Mouse (Mus musculus): ENCODE measurements at regions not wholly inside any gene's neighbourhood (a gene's known extent, or its start where the extent isn't known, plus 50 kb on each side); places are given as distances from the start of the nearest gene placed in this dataset.

DNA sequence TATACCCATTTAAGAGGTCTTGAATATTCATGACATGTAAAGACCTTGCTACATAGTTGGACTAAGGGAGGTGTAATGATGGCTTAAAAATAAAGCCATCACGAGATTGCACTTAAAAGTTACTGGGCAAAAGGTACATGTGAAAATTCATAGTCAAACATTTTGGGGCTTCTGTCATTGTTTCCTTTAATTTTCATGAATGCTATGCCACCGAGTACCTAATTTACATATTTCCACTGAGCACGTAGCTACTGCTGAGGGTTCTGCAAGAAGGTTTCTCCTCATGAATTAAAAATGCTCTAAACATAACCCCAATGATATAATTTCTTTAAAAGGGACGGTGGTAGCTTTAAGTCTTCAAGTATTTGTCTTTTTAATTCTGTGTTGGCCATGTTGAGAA is 800.4 kb downstream of the Ets1 start:
- Histone ChIP-seq H3K4me3 (replicated peaks; ENCODE audit: low read length) (no peak overlapping the region), H3K27ac (ENCODE audit: low read length) (no peak overlapping the region), H3K9ac (ENCODE audit: low read length) (no peak overlapping the region), H3K9me3 (replicated peaks; ENCODE audit: control insufficient read depth, low read length) (no peaks in the 10 kb centered on the region), H3K4me1 (ENCODE audit: control insufficient read depth, insufficient read depth, low read length) (no peaks in the 10 kb centered on the region), H3K4me2 (ENCODE audit: low read depth, low read length) (no peak overlapping the region), H3K27me3 (ENCODE audit: control insufficient read depth, insufficient read depth, low read length) (no peaks in the 10 kb centered on the region), H3K36me3 (ENCODE audit: control insufficient read depth, insufficient read depth, low read length) (no peaks in the 10 kb centered on the region)
- ATAC-seq (ENCODE audit: insufficient read depth, low FRiP score) = no peak
- 78% methylated on average over 4 of the region's 4 CpGs for WGBS

DNA sequence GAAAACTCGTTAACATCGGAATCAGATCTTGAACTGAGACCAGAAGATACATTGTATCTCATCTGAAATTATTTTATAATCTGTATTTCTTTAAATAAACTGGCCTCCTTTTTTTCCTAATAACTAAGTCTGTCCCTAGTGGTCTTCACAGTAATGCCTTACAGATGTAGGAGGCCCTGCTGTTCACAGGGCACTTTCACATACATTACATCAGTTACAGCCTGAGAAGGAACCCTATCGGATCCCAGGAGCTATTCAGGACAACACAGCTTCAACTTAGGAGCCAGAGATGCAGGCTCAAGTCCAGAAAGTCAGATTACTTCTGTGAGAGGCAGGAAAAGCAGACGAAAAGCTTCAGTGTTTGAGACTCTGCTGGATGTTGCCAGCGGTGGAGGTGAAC is 806.2 kb downstream of the Ets1 start:
- Histone ChIP-seq H3K4me3 (replicated peaks; ENCODE audit: low read length) (no peak overlapping the region), H3K27ac (ENCODE audit: low read length) (no peak overlapping the region), H3K9me3 (replicated peaks; ENCODE audit: control insufficient read depth, low read length) (no peaks in the 10 kb centered on the region), H3K36me3 (ENCODE audit: control insufficient read depth, insufficient read depth, low read length) (no peaks in the 10 kb centered on the region), H3K27me3 (ENCODE audit: control insufficient read depth, insufficient read depth, low read length) (no peaks in the 10 kb centered on the region), H3K4me1 (ENCODE audit: control insufficient read depth, insufficient read depth, low read length) (no peaks in the 10 kb centered on the region), H3K9ac (ENCODE audit: low read length) (no peak overlapping the region), H3K4me2 (ENCODE audit: low read depth, low read length) (no peak overlapping the region)
- WGBS = 76% methylated on average over 5 of the region's 5 CpGs
- no peak for ATAC-seq (ENCODE audit: insufficient read depth, low FRiP score)

GRCm38 (mm10) chr9:33445902-33446301 is 809.9 kb downstream of the Ets1 start:
- H3K27ac ChIP-seq (ENCODE audit: low read length) = no peak overlapping the region
- H3K9ac ChIP-seq (ENCODE audit: low read length) = no peak overlapping the region
- H3K4me1 ChIP-seq (ENCODE audit: control insufficient read depth, insufficient read depth, low read length) = no peaks in the 10 kb centered on the region
- 63% methylated on average over 1 of the region's 1 CpGs for WGBS
- ATAC-seq (ENCODE audit: insufficient read depth, low FRiP score) = no peak
- H3K9me3 ChIP-seq (replicated peaks; ENCODE audit: control insufficient read depth, low read length) = no peaks in the 10 kb centered on the region
- no peak overlapping the region for H3K4me2 ChIP-seq (ENCODE audit: low read depth, low read length)
- no peaks in the 10 kb centered on the region for H3K27me3 ChIP-seq (ENCODE audit: control insufficient read depth, insufficient read depth, low read length)
- no peak overlapping the region for H3K4me3 ChIP-seq (replicated peaks; ENCODE audit: low read length)
- H3K36me3 ChIP-seq (ENCODE audit: control insufficient read depth, insufficient read depth, low read length) = no peaks in the 10 kb centered on the region

- no peaks in the 10 kb centered on the region for H3K9me3 ChIP-seq (replicated peaks; ENCODE audit: control insufficient read depth, low read length)
- no peak for ATAC-seq (ENCODE audit: insufficient read depth, low FRiP score)
- H3K9ac ChIP-seq (ENCODE audit: low read length) = no peak overlapping the region
- WGBS = 67% methylated on average over 2 of the region's 2 CpGs
- H3K4me2 ChIP-seq (ENCODE audit: low read depth, low read length) = no peak overlapping the region
- no peak overlapping the region for H3K4me3 ChIP-seq (replicated peaks; ENCODE audit: low read length)
- H3K27ac ChIP-seq (ENCODE audit: low read length) = no peak overlapping the region
- no peaks in the 10 kb centered on the region for H3K4me1 ChIP-seq (ENCODE audit: control insufficient read depth, insufficient read depth, low read length)
- no peaks in the 10 kb centered on the region for H3K27me3 ChIP-seq (ENCODE audit: control insufficient read depth, insufficient read depth, low read length)
- no peaks in the 10 kb centered on the region for H3K36me3 ChIP-seq (ENCODE audit: control insufficient read depth, insufficient read depth, low read length)
These were observed 839.1 kb downstream of the Ets1 start for GRCm38 (mm10) chr9:33475106-33475505.

DNA sequence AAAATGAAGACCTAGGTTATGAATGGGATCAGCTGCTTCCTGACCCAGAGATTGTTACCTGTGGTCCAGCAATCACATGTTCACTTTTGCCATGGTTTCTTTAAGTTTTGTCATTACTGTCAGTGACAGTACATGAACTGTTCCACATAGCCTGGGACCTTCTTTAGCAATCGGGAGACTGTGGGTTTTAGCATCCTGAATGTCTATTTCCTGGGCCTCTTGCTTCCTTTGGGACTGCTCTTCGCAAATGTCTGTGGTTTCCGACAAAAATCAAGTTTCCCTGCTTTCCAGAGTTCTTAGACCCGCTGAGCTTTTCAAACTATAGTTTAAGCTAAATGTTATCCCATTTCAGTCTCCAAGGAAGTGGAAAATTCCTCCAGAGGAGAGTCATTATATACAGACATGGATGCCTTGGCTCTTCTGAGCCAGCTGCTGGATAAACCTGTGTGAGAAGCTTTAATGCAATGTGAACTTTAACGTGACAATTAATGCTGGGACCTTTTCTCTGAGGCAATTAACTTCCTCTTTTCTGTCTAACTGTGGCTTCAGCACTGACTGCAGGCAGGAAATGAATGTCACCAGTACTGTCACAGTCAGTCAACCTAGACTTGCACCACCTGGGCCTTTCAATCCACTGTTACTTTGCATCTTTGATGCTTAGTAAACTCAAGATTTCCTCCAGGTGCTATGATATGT is 847.0 kb downstream of the Ets1 start:
- no peak for ATAC-seq (ENCODE audit: insufficient read depth, low FRiP score)
- no peaks in the 10 kb centered on the region for H3K27me3 ChIP-seq (ENCODE audit: control insufficient read depth, insufficient read depth, low read length)
- H3K4me2 ChIP-seq (ENCODE audit: low read depth, low read length) = no peak overlapping the region
- 48% methylated on average over 5 of the region's 5 CpGs for WGBS
- H3K27ac ChIP-seq (ENCODE audit: low read length) = no peak overlapping the region
- no peaks in the 10 kb centered on the region for H3K4me1 ChIP-seq (ENCODE audit: control insufficient read depth, insufficient read depth, low read length)
- H3K36me3 ChIP-seq (ENCODE audit: control insufficient read depth, insufficient read depth, low read length) = no peaks in the 10 kb centered on the region
- no peak overlapping the region for H3K9ac ChIP-seq (ENCODE audit: low read length)
- H3K4me3 ChIP-seq (replicated peaks; ENCODE audit: low read length) = no peak overlapping the region
- no peaks in the 10 kb centered on the region for H3K9me3 ChIP-seq (replicated peaks; ENCODE audit: control insufficient read depth, low read length)

DNA sequence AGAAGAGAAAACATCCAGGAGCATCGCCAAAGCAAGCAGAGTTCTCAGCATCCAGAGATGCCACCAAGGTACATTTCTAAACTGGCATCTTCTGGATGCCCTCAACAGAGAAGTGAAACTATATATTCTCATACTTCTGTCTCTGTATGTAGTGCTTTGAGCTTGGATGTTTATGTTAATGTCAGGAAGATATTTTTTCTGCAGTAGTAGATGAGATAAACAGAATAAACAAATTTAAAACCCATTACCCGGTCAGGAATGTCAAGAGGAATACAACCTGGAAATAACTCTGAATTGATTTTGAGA is 847.5 kb downstream of the Ets1 start:
- H3K27me3 ChIP-seq (ENCODE audit: control insufficient read depth, insufficient read depth, low read length) = no peaks in the 10 kb centered on the region
- H3K4me2 ChIP-seq (ENCODE audit: low read depth, low read length) = no peak overlapping the region
- H3K27ac ChIP-seq (ENCODE audit: low read length) = no peak overlapping the region
- H3K9ac ChIP-seq (ENCODE audit: low read length) = no peak overlapping the region
- H3K4me3 ChIP-seq (replicated peaks; ENCODE audit: low read length) = no peak overlapping the region
- 58% methylated on average over 2 of the region's 2 CpGs for WGBS
- no peak for ATAC-seq (ENCODE audit: insufficient read depth, low FRiP score)
- H3K9me3 ChIP-seq (replicated peaks; ENCODE audit: control insufficient read depth, low read length) = no peaks in the 10 kb centered on the region
- no peaks in the 10 kb centered on the region for H3K4me1 ChIP-seq (ENCODE audit: control insufficient read depth, insufficient read depth, low read length)
- H3K36me3 ChIP-seq (ENCODE audit: control insufficient read depth, insufficient read depth, low read length) = no peaks in the 10 kb centered on the region

DNA sequence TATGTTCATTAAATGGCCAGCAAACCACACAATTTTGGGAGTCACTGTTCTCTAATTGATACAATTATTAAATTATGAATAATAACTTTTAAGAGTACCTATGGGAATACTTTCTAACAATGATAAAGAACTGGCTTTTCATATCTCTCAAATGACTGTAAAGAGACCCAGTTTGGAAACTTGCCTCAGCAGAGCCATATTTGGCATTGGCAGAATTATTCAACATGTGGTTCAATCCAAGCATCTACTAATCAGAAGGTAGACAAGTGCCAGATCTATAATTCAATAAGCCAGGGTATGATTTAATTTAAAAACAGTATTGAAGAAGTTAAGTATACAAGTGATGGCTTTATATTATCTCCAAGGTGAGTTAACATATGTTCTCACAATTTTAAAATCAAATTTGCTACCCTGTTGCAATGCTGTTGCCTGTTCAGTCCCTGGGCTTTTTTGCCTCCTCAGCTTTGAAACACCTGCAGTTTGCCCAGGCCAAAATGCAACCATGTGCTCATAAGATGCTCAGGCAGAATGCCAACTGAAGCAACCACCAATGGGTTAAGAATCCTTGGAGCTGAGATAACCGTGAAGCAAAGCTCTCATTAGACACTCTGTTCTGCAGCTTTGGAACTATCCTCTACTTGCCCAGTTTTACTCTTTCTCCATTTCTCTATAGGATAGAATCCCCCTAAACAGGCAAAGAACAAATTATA is 897.2 kb downstream of the Ets1 start:
- H3K27ac ChIP-seq (ENCODE audit: low read length) = no peak overlapping the region
- no peaks in the 10 kb centered on the region for H3K36me3 ChIP-seq (ENCODE audit: control insufficient read depth, insufficient read depth, low read length)
- H3K4me3 ChIP-seq (replicated peaks; ENCODE audit: low read length) = no peak overlapping the region
- H3K4me1 ChIP-seq (ENCODE audit: control insufficient read depth, insufficient read depth, low read length) = no peaks in the 10 kb centered on the region
- H3K9ac ChIP-seq (ENCODE audit: low read length) = no peak overlapping the region
- H3K9me3 ChIP-seq (replicated peaks; ENCODE audit: control insufficient read depth, low read length) = no peaks in the 10 kb centered on the region
- H3K27me3 ChIP-seq (ENCODE audit: control insufficient read depth, insufficient read depth, low read length) = no peaks in the 10 kb centered on the region
- H3K4me2 ChIP-seq (ENCODE audit: low read depth, low read length) = no peak overlapping the region
- 63% methylated on average over 1 of the region's 1 CpGs for WGBS
- no peak for ATAC-seq (ENCODE audit: insufficient read depth, low FRiP score)

DNA sequence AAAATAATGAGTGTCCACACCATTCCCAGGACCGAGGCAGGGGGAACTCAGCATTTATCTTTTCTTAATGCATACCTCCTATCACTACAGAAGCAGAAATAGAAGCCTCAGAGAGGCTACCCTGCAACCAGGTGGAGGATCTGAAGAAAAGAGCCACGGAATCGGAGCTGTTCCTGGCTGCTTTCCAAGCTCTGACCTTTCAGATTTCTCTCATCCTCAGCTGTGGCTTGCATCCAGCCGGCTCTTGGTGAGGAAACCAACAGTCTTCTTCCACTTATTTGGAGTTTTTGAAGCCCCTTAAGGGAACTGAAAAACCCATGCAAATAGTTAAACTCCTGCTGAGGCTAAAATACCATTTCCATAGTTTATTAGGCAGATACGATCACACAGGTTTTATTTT is 907.3 kb downstream of the Ets1 start:
- Histone ChIP-seq H3K36me3 (ENCODE audit: control insufficient read depth, insufficient read depth, low read length) (no peaks in the 10 kb centered on the region), H3K4me1 (ENCODE audit: control insufficient read depth, insufficient read depth, low read length) (no peaks in the 10 kb centered on the region), H3K27me3 (ENCODE audit: control insufficient read depth, insufficient read depth, low read length) (no peaks in the 10 kb centered on the region), H3K4me2 (ENCODE audit: low read depth, low read length) (no peak overlapping the region), H3K27ac (ENCODE audit: low read length) (no peak overlapping the region), H3K9ac (ENCODE audit: low read length) (no peak overlapping the region), H3K4me3 (replicated peaks; ENCODE audit: low read length) (no peak overlapping the region), H3K9me3 (replicated peaks; ENCODE audit: control insufficient read depth, low read length) (no peaks in the 10 kb centered on the region)
- WGBS = 34% methylated on average over 5 of the region's 5 CpGs
- ATAC-seq (ENCODE audit: insufficient read depth, low FRiP score) = no peak

GRCm38 (mm10) chr9:33546126-33546737 is 910.2 kb downstream of the Ets1 start:
- no peak overlapping the region for H3K4me3 ChIP-seq (replicated peaks; ENCODE audit: low read length)
- no peak; the same call in 1 of the 2 replicates for ATAC-seq (ENCODE audit: insufficient read depth, low FRiP score)
- no peaks in the 10 kb centered on the region for H3K36me3 ChIP-seq (ENCODE audit: control insufficient read depth, insufficient read depth, low read length)
- no peaks in the 10 kb centered on the region for H3K27me3 ChIP-seq (ENCODE audit: control insufficient read depth, insufficient read depth, low read length)
- no peaks in the 10 kb centered on the region for H3K9me3 ChIP-seq (replicated peaks; ENCODE audit: control insufficient read depth, low read length)
- no peak overlapping the region for H3K4me2 ChIP-seq (ENCODE audit: low read depth, low read length)
- no peaks in the 10 kb centered on the region for H3K4me1 ChIP-seq (ENCODE audit: control insufficient read depth, insufficient read depth, low read length)
- H3K27ac ChIP-seq (ENCODE audit: low read length) = no peak overlapping the region
- WGBS = 33% methylated on average over 4 of the region's 4 CpGs
- H3K9ac ChIP-seq (ENCODE audit: low read length) = no peak overlapping the region

Data from stomach, embryonic 16.5 days (tissue).